Mouse (Mus musculus): ENCODE data around the gene Faap20.

GRCm38 (mm10) chr4:155274451-155274850 is 24.8 kb downstream of the Faap20 start:
- TF ChIP-seq CTCF (IDR thresholded peaks at IDR 0.05; ENCODE audit: low read depth, low read length) (no peak), POLR2A (IDR thresholded peaks at IDR 0.05; ENCODE audit: borderline replicate concordance, low read depth, low read length) (no peak)

Measured in bone marrow macrophage, adult 2 months (primary cell).